Mouse (Mus musculus) lung, embryonic 16.5 days (tissue): ENCODE measurements around the gene Slc25a36. TPM values are rescaled to one million over a fixed set of nuclear protein-coding genes. Genes with fewer than 3 reads are reported as not detected.

Experiments used
- ATAC-seq: fragments of 200-750 bp; cut with Nextera tagmentation; 2 replicates; pipeline ENCODE4 v1.8.0; 2017; ENCODE audit warnings: low read depth, mild to moderate bottlenecking, moderate library complexity
- H3K27ac ChIP-seq: fragments of 300-500 bp; sonication (generic); 2 replicates; pipeline ENCODE4 v1.5.1; 2014; ENCODE audit warnings: mild to moderate bottlenecking, control low read depth, low read length
- H3K27me3 ChIP-seq: fragments of 300-500 bp; sonication (generic); 2 replicates; pipeline ENCODE4 v1.6.1; 2014; ENCODE audit warnings: low read depth, low read length, mixed read lengths; ENCODE audit not compliant: control insufficient read depth, insufficient read depth
- H3K36me3 ChIP-seq: fragments of 300-500 bp; sonication (generic); 2 replicates; pipeline ENCODE4 v1.6.1; 2014; ENCODE audit warnings: low read length; ENCODE audit not compliant: control insufficient read depth, insufficient read depth
- H3K4me1 ChIP-seq: fragments of 300-500 bp; sonication (generic); replicated peaks from 2 replicates; pipeline ENCODE4 v1.6.1; 2014; ENCODE audit warnings: low read length, mixed read lengths; ENCODE audit not compliant: control insufficient read depth, insufficient read depth
- H3K4me2 ChIP-seq: fragments of 300-500 bp; sonication (generic); 2 replicates; pipeline ENCODE4 v1.6.1; 2014; ENCODE audit warnings: low read depth, low read length, control low read depth
- H3K4me3 ChIP-seq: fragments of 300-500 bp; sonication (generic); 2 replicates; pipeline ENCODE4 v1.5.1; 2014; ENCODE audit warnings: mild to moderate bottlenecking, low read length, control low read depth
- H3K9ac ChIP-seq: fragments of 300-500 bp; sonication (generic); 2 replicates; pipeline ENCODE4 v1.6.1; 2014; ENCODE audit warnings: low read length, control low read depth
- H3K9me3 ChIP-seq: fragments of 300-500 bp; sonication (generic); 2 replicates; pipeline ENCODE4 v1.6.1; 2016; ENCODE audit warnings: low read length; ENCODE audit not compliant: control insufficient read depth
- WGBS: fragments of 180-500 bp; shearing (Covaris S2); extraction: QIAGEN DNeasy Blood & Tissue Kit; methylation state at CpG from one replicate; pipeline ENCODE4 v1.1.7; 2014; 5-methylcytosine and 5-hydroxymethylcytosine counted together
- polyA plus RNA-seq: library from polyadenylated mRNA; unstranded; fragments of >200 nt; fragmentation: Nextera tagmentation; extraction: Ambion mirVana; gene quantifications from 2 replicates; pipeline ENCODE4 v1.2.1, GENCODE M21; 2015

Slc25a36 gene
- polyA plus RNA-seq, 1 experiment from 2014 or later = 79.3 TPM

- Histone ChIP-seq H3K27ac (no peak overlapping the region), H3K27me3 (no peaks in the 10 kb centered on the region), H3K9me3 (no peaks in the 10 kb centered on the region), H3K36me3 (no peaks in the 10 kb centered on the region), H3K4me3 (no peak overlapping the region), H3K4me2 (no peak overlapping the region), H3K4me1 (peaks cover 10% of the 10 kb centered on the region), H3K9ac (no peak overlapping the region)
- 81% methylated on average over 10 of the region's 10 CpGs for WGBS
- no peak for ATAC-seq
These were observed 3.3 kb upstream of the Slc25a36 start for GRCm38 (mm10) chr9:97114271-97114670.

DNA sequence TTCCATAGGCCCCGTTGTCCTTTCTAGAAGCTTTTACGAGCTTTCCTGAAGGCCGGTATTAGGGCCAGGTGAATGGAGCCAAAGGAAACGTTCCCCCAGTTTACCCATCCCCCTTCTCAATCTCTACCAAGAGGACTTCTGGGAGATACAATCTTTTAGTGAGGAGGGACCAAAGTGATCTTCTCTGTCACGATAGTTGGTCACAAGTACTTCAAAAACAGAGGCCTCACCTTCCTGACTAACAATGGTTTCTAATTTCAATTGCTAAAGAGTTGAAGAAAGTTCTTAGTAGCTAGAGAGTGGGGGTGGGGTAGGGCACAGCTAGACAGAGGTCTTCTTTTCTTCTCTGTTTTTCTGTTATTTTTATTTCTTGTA is 2.6 kb upstream of the Slc25a36 start:
- H3K9me3 ChIP-seq = no peaks in the 10 kb centered on the region
- 30% methylated on average over 5 of the region's 5 CpGs for WGBS
- no peak for ATAC-seq
- H3K4me2 ChIP-seq = no peak overlapping the region
- peaks cover 13% of the 10 kb centered on the region for H3K4me1 ChIP-seq
- H3K27me3 ChIP-seq = no peaks in the 10 kb centered on the region
- H3K4me3 ChIP-seq = no peak overlapping the region
- no peak overlapping the region for H3K9ac ChIP-seq
- H3K27ac ChIP-seq = no peak overlapping the region
- no peaks in the 10 kb centered on the region for H3K36me3 ChIP-seq

DNA sequence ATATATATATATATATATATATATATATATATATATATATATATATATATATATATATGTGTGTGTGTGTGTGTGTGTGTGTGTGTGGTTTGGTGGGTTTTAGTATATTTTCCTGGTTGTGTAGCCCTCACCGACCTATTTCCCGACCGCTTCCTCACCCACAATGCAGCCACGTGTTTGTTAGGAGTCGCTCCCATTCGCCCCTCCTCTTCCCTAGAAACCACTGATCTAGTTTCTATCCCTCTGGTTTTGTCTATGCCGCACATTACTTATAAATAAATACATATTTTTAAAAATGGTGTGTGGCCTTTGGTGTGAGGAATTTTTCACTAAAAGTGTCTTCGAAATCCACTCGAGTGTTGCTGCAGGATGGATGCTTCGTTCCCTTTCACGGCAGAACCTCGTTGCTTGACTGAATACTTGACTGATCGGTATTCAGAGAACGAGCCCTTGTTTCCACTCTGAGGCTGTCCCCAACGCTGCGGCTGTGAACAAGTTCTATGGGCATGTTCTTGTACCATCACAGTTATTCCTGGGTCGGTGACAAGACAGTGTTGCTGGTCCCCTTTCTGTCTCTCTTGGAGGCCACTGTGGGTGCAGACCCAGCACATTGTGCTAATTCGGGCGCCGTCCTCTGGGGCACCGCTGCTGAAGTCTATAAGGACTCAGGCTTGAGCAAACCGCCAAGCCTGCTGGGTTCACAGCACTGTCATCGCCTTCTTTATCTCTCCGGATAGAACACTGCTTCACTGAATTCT is 2.0 kb upstream of the Slc25a36 start:
- H3K9ac ChIP-seq = no peak overlapping the region
- no peak overlapping the region for H3K4me2 ChIP-seq
- H3K9me3 ChIP-seq = no peaks in the 10 kb centered on the region

GRCm38 (mm10) chr9:97112238-97112637 is 1.3 kb upstream of the Slc25a36 start:
- H3K4me2 ChIP-seq = no peak overlapping the region
- ATAC-seq = no peak
- no peaks in the 10 kb centered on the region for H3K27me3 ChIP-seq
- no peaks in the 10 kb centered on the region for H3K9me3 ChIP-seq
- H3K36me3 ChIP-seq = no peaks in the 10 kb centered on the region
- WGBS = 76% methylated on average over 7 of the region's 7 CpGs
- H3K4me3 ChIP-seq = no peak overlapping the region
- no peak overlapping the region for H3K27ac ChIP-seq
- no peak overlapping the region for H3K9ac ChIP-seq
- H3K4me1 ChIP-seq = peaks cover 13% of the 10 kb centered on the region

More for the DNA sequence above, 2.0 kb upstream of the Slc25a36 start:
- Histone ChIP-seq H3K27ac (no peak overlapping the region), H3K4me3 (no peak overlapping the region), H3K36me3 (no peaks in the 10 kb centered on the region), H3K4me1 (peaks cover 13% of the 10 kb centered on the region), H3K27me3 (no peaks in the 10 kb centered on the region)
- no peak for ATAC-seq
- WGBS = 62% methylated on average over 24 of the region's 24 CpGs

- no peak for ATAC-seq
These were observed 549 bp upstream of the Slc25a36 start for GRCm38 (mm10) chr9:97111506-97111905.

DNA sequence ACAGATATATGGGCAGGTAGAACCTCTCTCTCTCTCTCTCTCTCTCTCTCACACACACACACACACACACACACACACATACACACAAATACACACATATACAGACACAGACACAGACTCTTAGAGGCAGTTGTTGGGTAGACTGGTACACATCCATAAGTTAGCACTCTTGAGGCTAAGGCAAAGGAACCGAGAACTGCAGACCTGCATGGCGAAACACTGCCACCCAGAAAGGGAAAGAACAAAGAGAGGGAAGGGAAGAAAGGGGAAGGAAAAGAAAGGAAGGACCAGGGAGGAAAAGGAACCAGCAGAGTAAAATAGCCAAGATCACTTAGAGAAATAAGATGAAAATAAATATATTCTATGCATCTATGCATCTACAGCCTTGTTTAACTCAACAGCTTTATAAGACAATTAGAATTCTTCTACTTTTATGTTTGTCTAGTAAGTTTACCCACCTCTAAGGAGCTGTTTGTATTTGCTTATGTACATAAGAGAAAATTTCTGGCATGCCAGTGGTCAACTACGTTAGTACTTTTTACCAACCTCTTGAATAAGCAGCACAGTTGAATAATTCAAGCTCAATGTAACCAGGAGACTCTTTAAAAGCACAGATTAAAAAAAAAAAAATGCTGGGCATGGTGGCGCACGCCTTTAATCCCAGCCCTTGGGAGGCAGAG is 4.3 kb downstream of the Slc25a36 start:
- WGBS = 79% methylated on average over 5 of the region's 5 CpGs
- Histone ChIP-seq H3K27me3 (no peaks in the 10 kb centered on the region), H3K36me3 (no peaks in the 10 kb centered on the region), H3K27ac (peak overlapping the region; percentile 23; the same call in 1 of the 2 replicates), H3K4me3 (no peak overlapping the region), H3K9ac (no peak overlapping the region), H3K4me2 (no peak overlapping the region), H3K9me3 (no peaks in the 10 kb centered on the region), H3K4me1 (peaks cover 16% of the 10 kb centered on the region)
- ATAC-seq = no peak

More at GRCm38 (mm10) chr9:97111506-97111905, 549 bp upstream of the Slc25a36 start:
- Histone ChIP-seq H3K27me3 (no peaks in the 10 kb centered on the region), H3K27ac (peak overlapping the region; percentile 92; the same call in 1 of the 2 replicates), H3K4me3 (peak overlapping the region; percentile 95), H3K4me1 (peaks cover 13% of the 10 kb centered on the region), H3K36me3 (no peaks in the 10 kb centered on the region), H3K4me2 (peak overlapping the region; percentile 58), H3K9me3 (no peaks in the 10 kb centered on the region), H3K9ac (peak overlapping the region; percentile 94)
- WGBS = 5% methylated on average over 6 of the region's 6 CpGs

GRCm38 (mm10) chr9:97105400-97105985 is 5.5 kb downstream of the Slc25a36 start:
- ATAC-seq = no peak
- H3K4me3 ChIP-seq = no peak overlapping the region
- H3K36me3 ChIP-seq = no peaks in the 10 kb centered on the region
- no peaks in the 10 kb centered on the region for H3K9me3 ChIP-seq
- H3K27me3 ChIP-seq = no peaks in the 10 kb centered on the region
- no peak overlapping the region for H3K9ac ChIP-seq
- no peak overlapping the region for H3K4me2 ChIP-seq
- H3K4me1 ChIP-seq = peaks cover 14% of the 10 kb centered on the region
- 58% methylated on average over 2 of the region's 2 CpGs for WGBS
- peak overlapping the region; percentile 44; the same call in 1 of the 2 replicates for H3K27ac ChIP-seq

DNA sequence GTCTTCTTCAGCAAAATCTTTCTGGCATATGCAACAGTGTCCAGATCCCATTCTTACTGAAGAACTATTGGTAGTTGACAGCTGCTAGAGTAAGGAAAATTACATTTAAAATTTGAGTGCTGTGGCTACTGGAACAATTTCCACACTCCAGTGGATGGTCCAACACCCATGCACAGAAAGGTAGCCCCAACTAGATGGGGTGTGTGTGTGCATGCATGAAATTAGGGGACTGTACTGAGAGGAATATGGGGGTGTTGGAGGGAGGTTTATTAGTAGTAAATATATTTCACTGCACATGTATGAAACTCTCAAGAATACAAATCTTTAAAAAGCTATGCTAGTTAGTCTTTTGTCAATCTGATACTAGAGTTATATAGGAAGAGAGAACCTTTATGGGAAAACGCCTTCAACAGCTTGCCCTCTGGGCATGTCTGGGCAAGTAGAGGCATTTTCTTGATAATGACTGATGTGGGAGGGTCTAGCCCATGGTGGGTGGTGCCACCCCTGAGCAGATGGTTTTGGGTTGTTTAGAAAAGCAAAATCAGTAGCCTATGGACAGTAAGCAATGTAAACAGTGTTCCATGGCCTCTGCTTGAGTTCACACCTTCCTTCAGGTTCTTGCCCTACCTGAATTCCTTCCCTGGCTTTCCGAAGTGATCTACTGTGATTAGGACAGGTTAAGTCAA is 7.4 kb downstream of the Slc25a36 start:
- peaks cover 3% of the 10 kb centered on the region; the same call in 1 of the 2 replicates for H3K36me3 ChIP-seq
- no peak overlapping the region for H3K27ac ChIP-seq
- no peaks in the 10 kb centered on the region for H3K27me3 ChIP-seq
- no peak for ATAC-seq
- no peak overlapping the region for H3K9ac ChIP-seq
- H3K4me1 ChIP-seq = peaks cover 6% of the 10 kb centered on the region
- 66% methylated on average over 2 of the region's 2 CpGs for WGBS
- no peak overlapping the region for H3K4me3 ChIP-seq
- no peaks in the 10 kb centered on the region for H3K9me3 ChIP-seq
- no peak overlapping the region for H3K4me2 ChIP-seq

- H3K27ac ChIP-seq = no peak overlapping the region
- no peaks in the 10 kb centered on the region for H3K27me3 ChIP-seq
- H3K9me3 ChIP-seq = no peaks in the 10 kb centered on the region
- peaks cover 15% of the 10 kb centered on the region for H3K36me3 ChIP-seq
- no peak overlapping the region for H3K4me2 ChIP-seq
- peaks cover 6% of the 10 kb centered on the region; the same call in 1 of the 2 replicates for H3K4me1 ChIP-seq
- H3K9ac ChIP-seq = no peak overlapping the region
- no peak overlapping the region for H3K4me3 ChIP-seq
- no peak for ATAC-seq
- WGBS = 43% methylated on average over 4 of the region's 4 CpGs
These were observed 12.0 kb downstream of the Slc25a36 start for GRCm38 (mm10) chr9:97098985-97099384.
